Mouse (Mus musculus) spleen, embryonic (tissue): ENCODE measurements at regions not wholly inside any gene's neighbourhood (a gene's known extent, or its start where the extent isn't known, plus 50 kb on each side); places are given as distances from the start of the nearest gene placed in this dataset.

ENCODE experiments used
- CTCF ChIA-PET: fragments of 350-600 bp; sonication (Branson Sonifier 250); formaldehyde crosslinking; loops from one replicate; lab custom pipeline; 2022; lab: Charles Lee

DNA sequence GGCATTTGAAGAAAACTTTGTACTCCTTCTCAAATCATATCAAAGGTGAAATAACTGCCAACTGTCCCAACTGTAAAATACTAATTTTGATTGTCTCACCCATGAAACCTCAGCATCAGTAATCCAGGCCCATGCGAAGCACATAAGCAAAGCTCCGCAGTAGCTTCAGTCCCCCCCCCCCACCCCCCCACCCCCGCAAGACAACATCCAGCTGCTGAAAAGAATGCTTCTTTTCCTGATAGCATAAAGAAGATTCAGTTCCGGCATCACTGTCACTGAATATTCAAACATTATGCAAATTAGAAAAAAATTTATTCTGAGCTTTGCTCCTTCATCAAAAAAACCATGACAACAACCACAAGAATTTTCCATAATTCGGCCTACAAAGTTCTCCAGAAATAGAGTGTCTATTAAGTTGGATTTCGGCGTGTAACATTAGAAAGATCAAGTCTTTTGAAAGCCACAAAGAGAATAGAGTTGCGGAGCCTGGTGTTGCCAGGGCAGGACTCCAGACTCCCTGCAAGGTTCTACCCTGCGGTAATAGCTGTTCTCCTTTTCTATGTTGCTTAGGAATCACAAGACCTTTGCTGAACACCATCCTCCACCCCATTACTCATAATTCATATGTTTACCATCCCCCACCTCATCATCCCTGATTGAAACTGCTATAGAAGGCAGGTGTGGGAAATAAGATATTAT lies 77.9 kb upstream of the Asb5 start:
- CTCF ChIA-PET, result interaction anchor here (0.6 kb wide), 1 partner anchor 15 kb away, joined by 3 read pairs; no protein-coding TSS in a partner anchor

DNA sequence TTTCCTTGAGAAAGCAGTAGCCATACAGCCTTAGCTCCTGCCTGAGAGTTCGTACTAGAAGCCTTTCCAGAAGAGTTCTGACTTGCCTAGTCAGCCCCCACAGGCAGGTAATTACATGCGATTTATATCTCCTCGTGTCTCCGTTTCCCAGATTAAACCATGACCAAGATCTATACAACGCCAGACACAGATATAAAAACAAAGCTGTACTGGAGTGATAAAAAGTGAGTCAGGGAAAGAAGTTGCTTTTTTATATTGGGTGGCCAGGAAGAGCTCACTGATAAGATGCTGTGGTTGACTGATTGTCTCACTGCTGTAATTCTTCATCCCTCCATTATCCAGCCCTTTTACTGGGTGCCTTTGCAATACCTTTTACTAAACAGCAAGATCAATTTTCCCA lies 64.4 kb upstream of the Asb5 start:
- CTCF ChIA-PET, result no interaction called here

DNA sequence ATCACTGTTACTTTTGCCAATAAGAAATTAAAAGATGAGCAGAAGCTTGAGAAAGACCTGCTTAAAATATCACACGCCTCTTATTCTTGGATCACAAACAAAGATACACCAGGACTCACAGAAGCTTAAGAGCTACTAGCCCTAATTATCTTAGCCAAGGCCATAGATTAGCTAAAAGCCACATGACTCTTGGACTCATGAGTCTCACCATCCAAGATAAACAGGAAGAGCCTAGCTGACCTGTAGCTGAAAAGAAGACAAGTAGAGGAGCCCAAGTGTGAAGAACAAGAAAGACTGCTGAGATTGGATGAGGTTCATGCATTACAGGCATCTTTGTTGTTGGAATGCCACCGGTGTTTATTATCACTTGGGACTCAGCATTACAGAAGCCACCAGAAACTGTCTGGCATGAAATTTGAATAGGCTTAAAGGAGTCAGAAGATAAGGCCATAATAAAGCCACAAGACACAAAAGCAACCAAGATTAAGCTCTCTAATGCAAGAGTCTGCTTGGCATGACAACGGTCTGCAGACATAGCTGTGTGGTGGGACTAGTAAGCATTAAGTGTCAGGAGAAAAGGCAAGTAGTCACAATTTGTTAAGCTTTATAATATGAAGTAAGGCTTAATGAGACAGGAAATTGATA lies 63.8 kb upstream of the Asb5 start:
- CTCF ChIA-PET, result no interaction called here
